Mouse (Mus musculus): Measurements from ENCODE around the gene Zfp445. TPM values are rescaled to one million over a fixed set of nuclear protein-coding genes. Genes with fewer than 3 reads are reported as not detected.
"Not testable (repeated sequence)": the region's sequence is repeated elsewhere in the genome, so short reads cannot be mapped to it uniquely, and the experiment has no call there.

Gene Zfp445
- polyA plus RNA-seq, 1 experiment from 2014 or later, result 98.4 TPM

GRCm38 (mm10) chr9:122866192-122866591, 386 bp upstream of the Zfp445 start:
- Histone ChIP-seq H3K4me3 (ENCODE audit: low read depth, low read length) (peak overlapping the region; percentile 76), H3K4me1 (ENCODE audit: control insufficient read depth, insufficient read depth, low read length) (peaks cover 9% of the 10 kb centered on the region), H3K4me2 (ENCODE audit: low read depth, low read length) (peak overlapping the region; percentile 65; the same call in 1 of the 2 replicates), H3K27ac (ENCODE audit: low read depth, low read length) (no peak overlapping the region), H3K9ac (replicated peaks; ENCODE audit: low read depth, low read length) (no peak overlapping the region), H3K9me3 (ENCODE audit: control insufficient read depth, low read length) (no peaks in the 10 kb centered on the region), H3K36me3 (ENCODE audit: control insufficient read depth, insufficient read depth, low read length) (peaks cover 12% of the 10 kb centered on the region), H3K27me3 (ENCODE audit: control insufficient read depth, insufficient read depth, low read length) (no peaks in the 10 kb centered on the region)
- ATAC-seq (ENCODE audit: low read depth), result peak; percentile 42; the same call in 1 of the 2 replicates
- WGBS, result 95% methylated on average over 4 of the region's 4 CpGs

- H3K36me3 ChIP-seq (ENCODE audit: control insufficient read depth, insufficient read depth, low read length), result peaks cover 20% of the 10 kb centered on the region
- no peak for ATAC-seq (ENCODE audit: low read depth)
- H3K4me1 ChIP-seq (ENCODE audit: control insufficient read depth, insufficient read depth, low read length), result peaks cover 9% of the 10 kb centered on the region
- H3K27ac ChIP-seq (ENCODE audit: low read depth, low read length), result no peak overlapping the region
- 65% methylated on average over 3 of the region's 3 CpGs for WGBS
- H3K27me3 ChIP-seq (ENCODE audit: control insufficient read depth, insufficient read depth, low read length), result no peaks in the 10 kb centered on the region
- peak overlapping the region; percentile 77 for H3K9ac ChIP-seq (replicated peaks; ENCODE audit: low read depth, low read length)
- H3K4me3 ChIP-seq (ENCODE audit: low read depth, low read length), result peak overlapping the region; percentile 76
- no peaks in the 10 kb centered on the region for H3K9me3 ChIP-seq (ENCODE audit: control insufficient read depth, low read length)
- peak overlapping the region; percentile 65 for H3K4me2 ChIP-seq (ENCODE audit: low read depth, low read length)
Observed at GRCm38 (mm10) chr9:122864848-122865247, 958 bp downstream of the Zfp445 start.

- H3K27ac ChIP-seq (ENCODE audit: low read depth, low read length), result no peak overlapping the region
- no peak overlapping the region for H3K4me3 ChIP-seq (ENCODE audit: low read depth, low read length)
- H3K4me1 ChIP-seq (ENCODE audit: control insufficient read depth, insufficient read depth, low read length), result peaks cover 9% of the 10 kb centered on the region
- 92% methylated on average over 2 of the region's 2 CpGs for whole genome bisulfite sequencing
- peaks cover 29% of the 10 kb centered on the region for H3K36me3 ChIP-seq (ENCODE audit: control insufficient read depth, insufficient read depth, low read length)
- no peak overlapping the region for H3K4me2 ChIP-seq (ENCODE audit: low read depth, low read length)
- H3K9ac ChIP-seq (replicated peaks; ENCODE audit: low read depth, low read length), result no peak overlapping the region
- H3K27me3 ChIP-seq (ENCODE audit: control insufficient read depth, insufficient read depth, low read length), result no peaks in the 10 kb centered on the region
- H3K9me3 ChIP-seq (ENCODE audit: control insufficient read depth, low read length), result no peaks in the 10 kb centered on the region
- ATAC-seq (ENCODE audit: low read depth), result no peak
Observed at GRCm38 (mm10) chr9:122863731-122864130, 2.1 kb downstream of the Zfp445 start.

- H3K4me3 ChIP-seq (ENCODE audit: low read depth, low read length), result no peak overlapping the region
- no peak overlapping the region for H3K9ac ChIP-seq (replicated peaks; ENCODE audit: low read depth, low read length)
- H3K4me2 ChIP-seq (ENCODE audit: low read depth, low read length), result no peak overlapping the region
- no peaks in the 10 kb centered on the region for H3K9me3 ChIP-seq (ENCODE audit: control insufficient read depth, low read length)
- H3K4me1 ChIP-seq (ENCODE audit: control insufficient read depth, insufficient read depth, low read length), result peaks cover 9% of the 10 kb centered on the region
- H3K36me3 ChIP-seq (ENCODE audit: control insufficient read depth, insufficient read depth, low read length), result peaks cover 55% of the 10 kb centered on the region
- no peaks in the 10 kb centered on the region for H3K27me3 ChIP-seq (ENCODE audit: control insufficient read depth, insufficient read depth, low read length)
- no peak overlapping the region for H3K27ac ChIP-seq (ENCODE audit: low read depth, low read length)
- no peak for ATAC-seq (ENCODE audit: low read depth)
Observed at GRCm38 (mm10) chr9:122860752-122861151, 5.1 kb downstream of the Zfp445 start.

GRCm38 (mm10) chr9:122856716-122857115, 9.1 kb downstream of the Zfp445 start:
- Histone ChIP-seq H3K4me2 (ENCODE audit: low read depth, low read length) (no peak overlapping the region), H3K4me3 (ENCODE audit: low read depth, low read length) (no peak overlapping the region), H3K4me1 (ENCODE audit: control insufficient read depth, insufficient read depth, low read length) (no peaks in the 10 kb centered on the region), H3K36me3 (ENCODE audit: control insufficient read depth, insufficient read depth, low read length) (peaks cover 84% of the 10 kb centered on the region), H3K27me3 (ENCODE audit: control insufficient read depth, insufficient read depth, low read length) (no peaks in the 10 kb centered on the region), H3K27ac (ENCODE audit: low read depth, low read length) (no peak overlapping the region), H3K9me3 (ENCODE audit: control insufficient read depth, low read length) (no peaks in the 10 kb centered on the region), H3K9ac (replicated peaks; ENCODE audit: low read depth, low read length) (no peak overlapping the region)
- ATAC-seq (ENCODE audit: low read depth), result no peak
- 97% methylated on average over 3 of the region's 3 CpGs for WGBS

GRCm38 (mm10) chr9:122855617-122856016, 10.2 kb downstream of the Zfp445 start:
- no peak overlapping the region for H3K27ac ChIP-seq (ENCODE audit: low read depth, low read length)
- no peak overlapping the region for H3K4me2 ChIP-seq (ENCODE audit: low read depth, low read length)
- H3K9ac ChIP-seq (replicated peaks; ENCODE audit: low read depth, low read length), result no peak overlapping the region
- 98% methylated on average over 4 of the region's 4 CpGs for WGBS
- no peak overlapping the region for H3K4me3 ChIP-seq (ENCODE audit: low read depth, low read length)
- H3K9me3 ChIP-seq (ENCODE audit: control insufficient read depth, low read length), result no peaks in the 10 kb centered on the region
- H3K4me1 ChIP-seq (ENCODE audit: control insufficient read depth, insufficient read depth, low read length), result no peaks in the 10 kb centered on the region
- ATAC-seq (ENCODE audit: low read depth), result no peak
- peaks cover 83% of the 10 kb centered on the region for H3K36me3 ChIP-seq (ENCODE audit: control insufficient read depth, insufficient read depth, low read length)
- no peaks in the 10 kb centered on the region for H3K27me3 ChIP-seq (ENCODE audit: control insufficient read depth, insufficient read depth, low read length)

- H3K27me3 ChIP-seq (ENCODE audit: control insufficient read depth, insufficient read depth, low read length); H3K4me1 ChIP-seq (ENCODE audit: control insufficient read depth, insufficient read depth, low read length); H3K4me3 ChIP-seq (ENCODE audit: low read depth, low read length); H3K27ac ChIP-seq (ENCODE audit: low read depth, low read length); H3K9ac ChIP-seq (replicated peaks; ENCODE audit: low read depth, low read length); H3K9me3 ChIP-seq (ENCODE audit: control insufficient read depth, low read length); ATAC-seq (ENCODE audit: low read depth); H3K4me2 ChIP-seq (ENCODE audit: low read depth, low read length): not testable (repeated sequence)
- WGBS, result 100% methylated on average over 2 of the region's 7 CpGs
- peaks cover 84% of the 10 kb centered on the region for H3K36me3 ChIP-seq (ENCODE audit: control insufficient read depth, insufficient read depth, low read length)
Observed at GRCm38 (mm10) chr9:122855141-122855540, 10.7 kb downstream of the Zfp445 start.

GRCm38 (mm10) chr9:122854526-122854925, 11.3 kb downstream of the Zfp445 start:
- H3K36me3 ChIP-seq (ENCODE audit: control insufficient read depth, insufficient read depth, low read length), result peaks cover 84% of the 10 kb centered on the region
- no peak overlapping the region for H3K9ac ChIP-seq (replicated peaks; ENCODE audit: low read depth, low read length)
- no peak overlapping the region for H3K4me3 ChIP-seq (ENCODE audit: low read depth, low read length)
- no peaks in the 10 kb centered on the region for H3K27me3 ChIP-seq (ENCODE audit: control insufficient read depth, insufficient read depth, low read length)
- H3K9me3 ChIP-seq (ENCODE audit: control insufficient read depth, low read length), result no peaks in the 10 kb centered on the region
- no peak overlapping the region for H3K27ac ChIP-seq (ENCODE audit: low read depth, low read length)
- 95% methylated on average over 7 of the region's 7 CpGs for WGBS
- no peaks in the 10 kb centered on the region for H3K4me1 ChIP-seq (ENCODE audit: control insufficient read depth, insufficient read depth, low read length)
- ATAC-seq (ENCODE audit: low read depth), result no peak
- no peak overlapping the region for H3K4me2 ChIP-seq (ENCODE audit: low read depth, low read length)

- H3K4me3 ChIP-seq (ENCODE audit: low read depth, low read length); H3K9ac ChIP-seq (replicated peaks; ENCODE audit: low read depth, low read length); H3K4me2 ChIP-seq (ENCODE audit: low read depth, low read length); H3K4me1 ChIP-seq (ENCODE audit: control insufficient read depth, insufficient read depth, low read length); ATAC-seq (ENCODE audit: low read depth); H3K27me3 ChIP-seq (ENCODE audit: control insufficient read depth, insufficient read depth, low read length); H3K27ac ChIP-seq (ENCODE audit: low read depth, low read length); H3K9me3 ChIP-seq (ENCODE audit: control insufficient read depth, low read length): not testable (repeated sequence)
- peaks cover 31% of the 10 kb centered on the region for H3K36me3 ChIP-seq (ENCODE audit: control insufficient read depth, insufficient read depth, low read length)
- WGBS, result 98% methylated on average over 5 of the region's 8 CpGs
Observed at GRCm38 (mm10) chr9:122847811-122848311, 17.9 kb downstream of the Zfp445 start.
